Mouse (Mus musculus) ES-E14 (cell line): ENCODE measurements around the gene 2010300C02Rik. TPM values are rescaled to one million over a fixed set of nuclear protein-coding genes. Genes with fewer than 3 reads are reported as not detected.

Experiments used
- DNase-seq: peaks from one replicate; pipeline ENCODE4 v3.0.0-alpha.2; 2013; ENCODE audit warnings: low read depth, low spot score
- H3K27ac ChIP-seq: 2 replicates; pipeline ENCODE4 v1.5.1; 2012; ENCODE audit warnings: low read depth, mild to moderate bottlenecking, low read length, moderate library complexity, mixed read lengths; ENCODE audit not compliant: poor library complexity, insufficient read depth, severe bottlenecking
- H3K36me3 ChIP-seq: 2 replicates; pipeline ENCODE4 v1.6.1; 2012; ENCODE audit warnings: mild to moderate bottlenecking, low read length, moderate library complexity, mixed read lengths; ENCODE audit not compliant: control insufficient read depth, poor library complexity, insufficient read depth, severe bottlenecking
- H3K4me1 ChIP-seq, 2 experiments: fragments of 150-350 bp in 1 of 2; sonication (generic) in 1 of 2; 2 replicates each; pipeline ENCODE4 v1.6.1; 2012; ENCODE audit warnings: low read length in 2 of 2, mild to moderate bottlenecking in 1 of 2, mixed read lengths in 1 of 2; ENCODE audit not compliant: control insufficient read depth in 2 of 2, insufficient read depth in 2 of 2, poor library complexity in 1 of 2
- H3K4me3 ChIP-seq, 2 experiments: fragments of 150-350 bp in 1 of 2; sonication (generic) in 1 of 2; 2 replicates each; pipeline ENCODE4 v1.5.1; 2012; ENCODE audit warnings: low read length in 2 of 2, low read depth in 1 of 2, mild to moderate bottlenecking in 1 of 2, mixed read lengths in 1 of 2; ENCODE audit not compliant: insufficient read depth in 1 of 2, poor library complexity in 1 of 2, severe bottlenecking in 1 of 2
- H3K9ac ChIP-seq: 2 replicates; pipeline ENCODE4 v1.6.1; 2012; ENCODE audit warnings: low read depth, mild to moderate bottlenecking, low read length, mixed read lengths; ENCODE audit not compliant: poor library complexity, insufficient read depth, severe bottlenecking
- H3K9me3 ChIP-seq: fragments of 150-350 bp; sonication (generic); 2 replicates; pipeline ENCODE4 v1.6.1; 2012; ENCODE audit warnings: low read depth, mild to moderate bottlenecking, low read length; ENCODE audit not compliant: control insufficient read depth, insufficient read depth
- CHD2 ChIP-seq: IDR thresholded peaks from 2 replicates; pipeline ENCODE4 v1.6.1; 2014; ENCODE audit warnings: mild to moderate bottlenecking, low read depth, low read length, inconsistent platforms
- HCFC1 ChIP-seq: IDR thresholded peaks from 2 replicates; pipeline ENCODE4 v1.6.1; 2012; ENCODE audit warnings: low read length, inconsistent platforms, borderline replicate concordance; ENCODE audit not compliant: insufficient read depth
- MAFK ChIP-seq: IDR thresholded peaks from 2 replicates; pipeline ENCODE4 v1.6.1; 2014; ENCODE audit warnings: mild to moderate bottlenecking, low read depth, low read length, inconsistent platforms; ENCODE audit not compliant: insufficient read depth
- ZC3H11A ChIP-seq: IDR thresholded peaks from 2 replicates; pipeline ENCODE4 v1.6.1; 2012; ENCODE audit warnings: low read depth, mild to moderate bottlenecking, inconsistent platforms, low read length, borderline replicate concordance
- ZNF384 ChIP-seq: IDR thresholded peaks from 2 replicates; pipeline ENCODE4 v1.6.1; 2012; ENCODE audit warnings: low read depth, low read length, inconsistent platforms
- in situ Hi-C, 2 experiments: fragments of 600-800 bp; cut with MboI; formaldehyde crosslinking; loops; one replicate each; pipeline ENCODE4 v1.15.1; 2025; ENCODE audit warnings: low sequenced_read_pairs in 2 of 2, inconsistent platforms in 1 of 2; ENCODE audit not compliant: unreplicated experiment in 2 of 2
- total RNA-seq: library from RNA; depleted of rRNA; stranded (reverse); fragments of 300-350 nt; gene quantifications from 2 replicates; pipeline ENCODE4 v1.2.3, GENCODE M21; 2012

The 2010300C02Rik gene
- total RNA-seq, 1 experiment, result 0.67 TPM

- H3K9me3 ChIP-seq, result no peaks in the 10 kb centered on the region
- in situ Hi-C loops, result loop anchor here (5.0 to 25.0 kb wide), 5 partner anchors 157 to 844 kb away; no protein-coding TSS in a partner anchor
- DNase-seq, result no peak
- no peak overlapping the region for H3K9ac ChIP-seq
- no peak overlapping the region for H3K27ac ChIP-seq
- no peak overlapping the region for H3K4me3 ChIP-seq
- H3K36me3 ChIP-seq, result no peaks in the 10 kb centered on the region
- no peak for TF ChIP-seq MAFK
- TF ChIP-seq HCFC1, result no peak
- no peak for TF ChIP-seq ZC3H11A
- no peak for TF ChIP-seq CHD2
- TF ChIP-seq ZNF384, result no peak
- no peaks in the 10 kb centered on the region for H3K4me1 ChIP-seq
Observed at GRCm38 (mm10) chr1:37631456-37631855, 88.4 kb downstream of the 2010300C02Rik start.

- no peak for DNase-seq
- in situ Hi-C loops, result loop anchor here (5.0 to 25.0 kb wide), 5 partner anchors 156 to 843 kb away; no protein-coding TSS in a partner anchor
- Histone ChIP-seq H3K4me3 (no peak overlapping the region), H3K9me3 (no peaks in the 10 kb centered on the region), H3K27ac (no peak overlapping the region), H3K36me3 (no peaks in the 10 kb centered on the region), H3K4me1 (no peaks in the 10 kb centered on the region), H3K9ac (no peak overlapping the region)
- TF ChIP-seq ZNF384 (no peak), ZC3H11A (no peak), MAFK (no peak)
Observed at GRCm38 (mm10) chr1:37630412-37631210, 89.3 kb downstream of the 2010300C02Rik start.

GRCm38 (mm10) chr1:37629876-37630275, 90.0 kb downstream of the 2010300C02Rik start:
- TF ChIP-seq ZC3H11A (no peak), MAFK (no peak), CHD2 (no peak), HCFC1 (no peak), ZNF384 (no peak)
- Histone ChIP-seq H3K36me3 (no peaks in the 10 kb centered on the region), H3K9me3 (no peaks in the 10 kb centered on the region), H3K9ac (no peak overlapping the region), H3K4me1 (no peaks in the 10 kb centered on the region), H3K27ac (no peak overlapping the region), H3K4me3 (no peak overlapping the region)
- DNase-seq, result no peak
- in situ Hi-C loops, result loop anchor here (5.0 to 25.0 kb wide), 5 partner anchors 155 to 843 kb away; no protein-coding TSS in a partner anchor

- Histone ChIP-seq H3K4me3 (no peak overlapping the region), H3K4me1 (no peaks in the 10 kb centered on the region), H3K27ac (no peak overlapping the region), H3K36me3 (no peaks in the 10 kb centered on the region), H3K9ac (no peak overlapping the region), H3K9me3 (no peaks in the 10 kb centered on the region)
- DNase-seq, result no peak
- no peak for TF ChIP-seq ZC3H11A
- TF ChIP-seq MAFK, result no peak
- no peak for TF ChIP-seq HCFC1
- in situ Hi-C loops, result loop anchor here (25.0 kb wide), 2 partner anchors 166 to 841 kb away; no protein-coding TSS in a partner anchor
Observed at GRCm38 (mm10) chr1:37628749-37629148, 91.1 kb downstream of the 2010300C02Rik start.

- Histone ChIP-seq H3K9me3 (no peaks in the 10 kb centered on the region), H3K27ac (no peak overlapping the region), H3K4me3 (no peak overlapping the region), H3K4me1 (no peaks in the 10 kb centered on the region), H3K9ac (no peak overlapping the region), H3K36me3 (no peaks in the 10 kb centered on the region)
- TF ChIP-seq ZC3H11A (no peak), CHD2 (no peak)
- in situ Hi-C loops, result no loop called here
- DNase-seq, result no peak
Observed at GRCm38 (mm10) chr1:37624185-37624584, 95.7 kb downstream of the 2010300C02Rik start.
